Mouse (Mus musculus): ENCODE results near the gene Apol6. TPM values are rescaled to one million over a fixed set of nuclear protein-coding genes. Genes with fewer than 3 reads are reported as not detected.
A peak's percentile ranks its signal among the peaks of the same experiment; 100 is the strongest.

Apol6 gene
- polyA plus RNA-seq, 1 experiment = not detected

- H3K9me3 ChIP-seq (replicated peaks; ENCODE audit: control insufficient read depth, insufficient read depth, low read length, poor library complexity, severe bottlenecking) = no peaks in the 10 kb centered on the region
- TF ChIP-seq POLR2A (IDR thresholded peaks at IDR 0.05; ENCODE audit: insufficient read depth, low read length) = no peak
- no peak for TF ChIP-seq EP300 (IDR thresholded peaks at IDR 0.05; ENCODE audit: insufficient read depth, low read depth, low read length)
- no peak for TF ChIP-seq CTCF (IDR thresholded peaks at IDR 0.05; ENCODE audit: low read depth, low read length)
- no peak overlapping the region for H3K4me3 ChIP-seq (ENCODE audit: low read depth, low read length)
- no peaks in the 10 kb centered on the region for H3K36me3 ChIP-seq (ENCODE audit: control insufficient read depth, insufficient read depth, low read length, poor library complexity, severe bottlenecking)
- H3K4me1 ChIP-seq (ENCODE audit: control insufficient read depth, insufficient read depth, low read length) = peaks cover 8% of the 10 kb centered on the region
- H3K27me3 ChIP-seq (ENCODE audit: control insufficient read depth, insufficient read depth, low read length, poor library complexity, severe bottlenecking) = no peaks in the 10 kb centered on the region
- H3K9ac ChIP-seq (ENCODE audit: low read depth, poor library complexity, severe bottlenecking) = peak overlapping the region; percentile 5; the same call in 1 of the 2 replicates
- H3K27ac ChIP-seq (ENCODE audit: insufficient read depth, low read length) = 0 out of 2 replicates have a peak overlapping the region, but pooled peaks have one; percentile 1
These were observed 33.4 kb downstream of the Apol6 start for GRCm38 (mm10) chr15:77077906-77078305.

GRCm38 (mm10) chr15:77078786-77079185 is 34.3 kb downstream of the Apol6 start:
- Histone ChIP-seq H3K27me3 (ENCODE audit: control insufficient read depth, insufficient read depth, low read length, poor library complexity, severe bottlenecking) (no peaks in the 10 kb centered on the region), H3K36me3 (ENCODE audit: control insufficient read depth, insufficient read depth, low read length, poor library complexity, severe bottlenecking) (no peaks in the 10 kb centered on the region), H3K9me3 (replicated peaks; ENCODE audit: control insufficient read depth, insufficient read depth, low read length, poor library complexity, severe bottlenecking) (no peaks in the 10 kb centered on the region), H3K4me3 (ENCODE audit: low read depth, low read length) (peak overlapping the region; percentile 14; the same call in 1 of the 2 replicates), H3K27ac (ENCODE audit: insufficient read depth, low read length) (peak overlapping the region; percentile 70), H3K4me1 (ENCODE audit: control insufficient read depth, insufficient read depth, low read length) (peaks cover 8% of the 10 kb centered on the region), H3K9ac (ENCODE audit: low read depth, poor library complexity, severe bottlenecking) (0 out of 2 replicates have a peak overlapping the region, but pooled peaks have one; percentile 5)
- TF ChIP-seq CTCF (IDR thresholded peaks at IDR 0.05; ENCODE audit: low read depth, low read length) = no peak
- no peak for TF ChIP-seq POLR2A (IDR thresholded peaks at IDR 0.05; ENCODE audit: insufficient read depth, low read length)
- no peak for TF ChIP-seq EP300 (IDR thresholded peaks at IDR 0.05; ENCODE audit: insufficient read depth, low read depth, low read length)

GRCm38 (mm10) chr15:77079256-77079822 is 34.8 kb downstream of the Apol6 start:
- no peak for TF ChIP-seq POLR2A (IDR thresholded peaks at IDR 0.05; ENCODE audit: insufficient read depth, low read length)
- TF ChIP-seq EP300 (IDR thresholded peaks at IDR 0.05; ENCODE audit: insufficient read depth, low read depth, low read length) = no peak
- TF ChIP-seq CTCF (IDR thresholded peaks at IDR 0.05; ENCODE audit: low read depth, low read length) = no peak
- peak overlapping the region; percentile 2 for H3K9ac ChIP-seq (ENCODE audit: low read depth, poor library complexity, severe bottlenecking)
- peak overlapping the region; percentile 70 for H3K27ac ChIP-seq (ENCODE audit: insufficient read depth, low read length)
- peaks cover 8% of the 10 kb centered on the region for H3K4me1 ChIP-seq (ENCODE audit: control insufficient read depth, insufficient read depth, low read length)
- H3K9me3 ChIP-seq (replicated peaks; ENCODE audit: control insufficient read depth, insufficient read depth, low read length, poor library complexity, severe bottlenecking) = no peaks in the 10 kb centered on the region
- H3K4me3 ChIP-seq (ENCODE audit: low read depth, low read length) = 0 out of 2 replicates have a peak overlapping the region, but pooled peaks have one; percentile 13
- H3K36me3 ChIP-seq (ENCODE audit: control insufficient read depth, insufficient read depth, low read length, poor library complexity, severe bottlenecking) = no peaks in the 10 kb centered on the region
- H3K27me3 ChIP-seq (ENCODE audit: control insufficient read depth, insufficient read depth, low read length, poor library complexity, severe bottlenecking) = no peaks in the 10 kb centered on the region

GRCm38 (mm10) chr15:77079890-77080361 is 35.4 kb downstream of the Apol6 start:
- H3K27ac ChIP-seq (ENCODE audit: insufficient read depth, low read length) = peak overlapping the region; percentile 70
- H3K9ac ChIP-seq (ENCODE audit: low read depth, poor library complexity, severe bottlenecking) = peak overlapping the region; percentile 2
- H3K4me1 ChIP-seq (ENCODE audit: control insufficient read depth, insufficient read depth, low read length) = peaks cover 8% of the 10 kb centered on the region
- H3K4me3 ChIP-seq (ENCODE audit: low read depth, low read length) = peak overlapping the region; percentile 8; the same call in 1 of the 2 replicates
- TF ChIP-seq EP300 (IDR thresholded peaks at IDR 0.05; ENCODE audit: insufficient read depth, low read depth, low read length) (no peak), POLR2A (IDR thresholded peaks at IDR 0.05; ENCODE audit: insufficient read depth, low read length) (no peak), CTCF (IDR thresholded peaks at IDR 0.05; ENCODE audit: low read depth, low read length) (no peak)
- no peaks in the 10 kb centered on the region for H3K36me3 ChIP-seq (ENCODE audit: control insufficient read depth, insufficient read depth, low read length, poor library complexity, severe bottlenecking)
- H3K9me3 ChIP-seq (replicated peaks; ENCODE audit: control insufficient read depth, insufficient read depth, low read length, poor library complexity, severe bottlenecking) = no peaks in the 10 kb centered on the region
- H3K27me3 ChIP-seq (ENCODE audit: control insufficient read depth, insufficient read depth, low read length, poor library complexity, severe bottlenecking) = no peaks in the 10 kb centered on the region

- Histone ChIP-seq H3K9ac (ENCODE audit: low read depth, poor library complexity, severe bottlenecking) (peak overlapping the region; percentile 24; the same call in 1 of the 2 replicates), H3K27ac (ENCODE audit: insufficient read depth, low read length) (peak overlapping the region; percentile 28), H3K9me3 (replicated peaks; ENCODE audit: control insufficient read depth, insufficient read depth, low read length, poor library complexity, severe bottlenecking) (no peaks in the 10 kb centered on the region), H3K36me3 (ENCODE audit: control insufficient read depth, insufficient read depth, low read length, poor library complexity, severe bottlenecking) (no peaks in the 10 kb centered on the region), H3K4me1 (ENCODE audit: control insufficient read depth, insufficient read depth, low read length) (peaks cover 8% of the 10 kb centered on the region), H3K4me3 (ENCODE audit: low read depth, low read length) (0 out of 2 replicates have a peak overlapping the region, but pooled peaks have one; percentile 1), H3K27me3 (ENCODE audit: control insufficient read depth, insufficient read depth, low read length, poor library complexity, severe bottlenecking) (no peaks in the 10 kb centered on the region)
- TF ChIP-seq EP300 (IDR thresholded peaks at IDR 0.05; ENCODE audit: insufficient read depth, low read depth, low read length) = 0 out of 2 replicates have a peak, but pooled peaks have one; percentile 50
- TF ChIP-seq CTCF (IDR thresholded peaks at IDR 0.05; ENCODE audit: low read depth, low read length) = no peak
These were observed 36.2 kb downstream of the Apol6 start for GRCm38 (mm10) chr15:77080684-77081254.

GRCm38 (mm10) chr15:77081454-77081853 is 36.9 kb downstream of the Apol6 start:
- peaks cover 8% of the 10 kb centered on the region for H3K4me1 ChIP-seq (ENCODE audit: control insufficient read depth, insufficient read depth, low read length)
- H3K9me3 ChIP-seq (replicated peaks; ENCODE audit: control insufficient read depth, insufficient read depth, low read length, poor library complexity, severe bottlenecking) = no peaks in the 10 kb centered on the region
- H3K27ac ChIP-seq (ENCODE audit: insufficient read depth, low read length) = peak overlapping the region; percentile 28
- H3K4me3 ChIP-seq (ENCODE audit: low read depth, low read length) = no peak overlapping the region
- no peak for TF ChIP-seq POLR2A (IDR thresholded peaks at IDR 0.05; ENCODE audit: insufficient read depth, low read length)
- H3K36me3 ChIP-seq (ENCODE audit: control insufficient read depth, insufficient read depth, low read length, poor library complexity, severe bottlenecking) = no peaks in the 10 kb centered on the region
- no peaks in the 10 kb centered on the region for H3K27me3 ChIP-seq (ENCODE audit: control insufficient read depth, insufficient read depth, low read length, poor library complexity, severe bottlenecking)
- H3K9ac ChIP-seq (ENCODE audit: low read depth, poor library complexity, severe bottlenecking) = 0 out of 2 replicates have a peak overlapping the region, but pooled peaks have one; percentile 24
